In the genomic region with DNA sequence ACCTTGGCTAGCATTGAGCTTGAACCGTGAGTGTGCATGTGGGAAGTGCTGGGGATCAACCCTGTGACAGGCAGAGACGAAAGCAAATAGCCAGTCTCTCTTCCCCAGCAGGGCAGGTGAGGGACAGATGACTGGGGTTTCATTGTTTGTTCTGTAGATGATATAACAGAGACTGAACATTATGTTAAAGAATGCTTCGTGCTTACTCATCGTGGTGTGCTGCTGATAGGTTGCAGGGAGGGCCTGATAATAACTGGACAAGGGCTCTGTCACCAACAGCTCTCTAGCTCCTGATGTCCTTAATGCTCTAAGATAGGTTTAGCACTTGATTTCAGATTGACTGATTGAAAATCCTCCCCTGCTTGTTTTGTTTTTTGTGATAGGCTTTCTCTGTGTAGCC, we compare ENCODE assay signal across 23 mouse cellular contexts. TPM values are rescaled to one million over a fixed set of nuclear protein-coding genes. Genes with fewer than 3 reads are reported as not detected.
A peak's percentile ranks its signal among the peaks of the same experiment; 100 is the strongest.
DNase-seq lines count a peak whose midpoint lies in the region; ATAC-seq and TF ChIP-seq lines count a peak whose summit lies in the region.
"Had no signal": no experiment of that assay in that cellular context is flagged by ENCODE, and none has a peak within 500 bp of the region (broad histone marks: within the 10 kb centered on the region; RNA-seq: fewer than 3 reads in every experiment).

No protein-coding gene starts in this region.

- 0 out of 2 replicates have a peak overlapping the region, but pooled peaks have one; percentile 19 for H3K27ac ChIP-seq in forebrain, embryonic 15.5 days (replicated peaks)
- H3K27ac ChIP-seq in forebrain, embryonic 14.5 days (ENCODE audit: low read depth, low read length): no peak overlapping the region
- H3K27ac ChIP-seq in liver, embryonic 12.5 days: 0 out of 2 replicates have a peak overlapping the region, but pooled peaks have one; percentile 46
- H3K27ac ChIP-seq in thymus, adult 2 months (ENCODE audit: control insufficient read depth, insufficient read depth, low read length): no peak overlapping the region
- H3K27ac ChIP-seq: forebrain, embryonic 13.5 days; hindbrain, embryonic 10.5 days; intestine, embryonic 15.5 days; kidney, postnatal 0 days; lung, embryonic 15.5 days; midbrain, embryonic 12.5 days; stomach, embryonic 15.5 days had no signal

- no peak for ATAC-seq in forebrain, embryonic 15.5 days (replicated peaks)
- no peak for ATAC-seq in forebrain, embryonic 14.5 days
- ATAC-seq in liver, embryonic 12.5 days: peak; percentile 66
- ATAC-seq in common myeloid progenitor, adult 5-6 weeks (replicated peaks; ENCODE audit: low read depth, poor library complexity, severe bottlenecking): peak; percentile 34; the same call in 1 of the 2 replicates
- ATAC-seq in megakaryocyte progenitor cell, adult 5-6 weeks (replicated peaks; ENCODE audit: poor library complexity): peak; percentile 72
- ATAC-seq: forebrain, embryonic 13.5 days; hindbrain, embryonic 16.5 days; intestine, embryonic 15.5 days had no signal

- peaks cover 35% of the 10 kb centered on the region for H3K4me1 ChIP-seq in forebrain, embryonic 15.5 days
- 0 out of 2 replicates have a peak, but pooled peaks cover 3% of the 10 kb centered on the region for H3K4me1 ChIP-seq in forebrain, embryonic 14.5 days (ENCODE audit: control insufficient read depth, insufficient read depth, low read length)
- peaks cover 38% of the 10 kb centered on the region for H3K4me1 ChIP-seq in liver, embryonic 12.5 days
- H3K4me1 ChIP-seq in thymus, adult 2 months (replicated peaks; ENCODE audit: control insufficient read depth, insufficient read depth, low read length): no peaks in the 10 kb centered on the region

- no peak for DNase-seq in forebrain, embryonic 14.5 days (ENCODE audit: low spot score)
- DNase-seq in liver: no peak
- DNase-seq in layer of hippocampus, adult 8-10 months (ENCODE audit: low spot score in 2 of 2): no peak
- DNase-seq in thymus, adult 2 months: no peak
- DNase-seq: adrenal gland, postnatal 36 days; cerebellum, adult 2 months; heart, postnatal 14 days; kidney, adult 2 months; right cerebral cortex, postnatal 25 days; thymus, postnatal 25 days had no signal

- WGBS in forebrain, embryonic 15.5 days: 94% methylated on average over 4 of the region's 4 CpGs
- WGBS in forebrain, embryonic 14.5 days: 89% methylated on average over 4 of the region's 4 CpGs
- 20% methylated on average over 4 of the region's 4 CpGs for WGBS in liver, embryonic 12.5 days (ENCODE audit: insufficient replicate concordance)
- 90% methylated on average over 4 of the region's 4 CpGs for WGBS in thymus, adult 2 months

- H3K4me3 ChIP-seq in forebrain, embryonic 15.5 days: no peak overlapping the region
- H3K4me3 ChIP-seq in forebrain, embryonic 14.5 days (ENCODE audit: low read depth, low read length): no peak overlapping the region
- no peak overlapping the region for H3K4me3 ChIP-seq in liver, embryonic 12.5 days
- no peak overlapping the region for H3K4me3 ChIP-seq in thymus, adult 2 months (ENCODE audit: control insufficient read depth, insufficient read depth, low read length)
- H3K4me3 ChIP-seq: forebrain, embryonic 13.5 days; hindbrain, embryonic 10.5 days; intestine, embryonic 15.5 days; lung, embryonic 15.5 days; midbrain, embryonic 12.5 days; myocyte; stomach, embryonic 15.5 days had no signal

- H3K4me2 ChIP-seq in forebrain, embryonic 15.5 days (replicated peaks): no peak overlapping the region
- H3K4me2 ChIP-seq in forebrain, embryonic 14.5 days (ENCODE audit: low read length): no peak overlapping the region
- no peak overlapping the region for H3K4me2 ChIP-seq in liver, embryonic 12.5 days
- H3K4me2 ChIP-seq: forebrain, embryonic 13.5 days; intestine, embryonic 15.5 days; lung, embryonic 15.5 days; midbrain, embryonic 12.5 days; stomach, embryonic 15.5 days had no signal

- no peaks in the 10 kb centered on the region for H3K9me3 ChIP-seq in forebrain, embryonic 15.5 days
- H3K9me3 ChIP-seq in forebrain, embryonic 14.5 days (replicated peaks; ENCODE audit: control insufficient read depth, low read length): no peaks in the 10 kb centered on the region
- no peaks in the 10 kb centered on the region for H3K9me3 ChIP-seq in liver, embryonic 12.5 days (replicated peaks)
- H3K9me3 ChIP-seq: forebrain, embryonic 13.5 days; hindbrain, embryonic 10.5 days; intestine, embryonic 15.5 days; lung, embryonic 15.5 days; midbrain, embryonic 12.5 days; stomach, embryonic 15.5 days had no signal

- H3K9ac ChIP-seq in forebrain, embryonic 15.5 days (replicated peaks): no peak overlapping the region
- H3K9ac ChIP-seq in forebrain, embryonic 14.5 days (ENCODE audit: low read length): no peak overlapping the region
- H3K9ac ChIP-seq in liver, embryonic 12.5 days: no peak overlapping the region
- H3K9ac ChIP-seq: forebrain, embryonic 13.5 days; intestine, embryonic 15.5 days; lung, embryonic 15.5 days; midbrain, embryonic 12.5 days; stomach, embryonic 15.5 days had no signal

- H3K27me3 ChIP-seq in forebrain, embryonic 15.5 days: no peaks in the 10 kb centered on the region
- H3K27me3 ChIP-seq in forebrain, embryonic 14.5 days (replicated peaks; ENCODE audit: control insufficient read depth, insufficient read depth, low read length): no peaks in the 10 kb centered on the region
- H3K27me3 ChIP-seq in liver, embryonic 12.5 days (replicated peaks): no peaks in the 10 kb centered on the region
- H3K27me3 ChIP-seq in thymus, adult 2 months (ENCODE audit: control insufficient read depth, insufficient read depth, low read length): no peaks in the 10 kb centered on the region
- H3K27me3 ChIP-seq: forebrain, embryonic 13.5 days; intestine, embryonic 15.5 days; lung, embryonic 15.5 days; midbrain, embryonic 12.5 days; stomach, embryonic 15.5 days had no signal

- peaks cover 24% of the 10 kb centered on the region for H3K36me3 ChIP-seq in forebrain, embryonic 15.5 days
- H3K36me3 ChIP-seq in forebrain, embryonic 14.5 days (ENCODE audit: control insufficient read depth, insufficient read depth, low read length): peaks cover 43% of the 10 kb centered on the region
- H3K36me3 ChIP-seq in liver, embryonic 12.5 days: peaks cover 88% of the 10 kb centered on the region
- H3K36me3 ChIP-seq in thymus, adult 2 months (ENCODE audit: control insufficient read depth, insufficient read depth, low read length): peaks cover 15% of the 10 kb centered on the region

- no peak for TF ChIP-seq POLR2A in thymus, adult 2 months (IDR thresholded peaks at IDR 0.05; ENCODE audit: control insufficient read depth, extremely low read depth, insufficient read depth, low read length, poor library complexity)

- TF ChIP-seq CTCF in thymus, adult 2 months (IDR thresholded peaks at IDR 0.05; ENCODE audit: borderline replicate concordance, control insufficient read depth, extremely low read depth, insufficient read depth, low read length, poor library complexity): no peak

RNA-seq across cellular contexts. Expression of a gene that starts 23.1 kb away (rescaled TPM):
- polyA plus RNA-seq in forebrain, embryonic 15.5 days (2015; fragmentation: Nextera tagmentation; extraction: Ambion mirVana): 48.6 and 49.7 TPM in 2 replicates
- 31.6 and 42.2 TPM in 2 replicates for polyA plus RNA-seq in forebrain, embryonic 14.5 days (2014; fragmentation: Nextera tagmentation; extraction: Ambion mirVana)
- 15.2 and 15.8 TPM in 2 replicates for polyA plus RNA-seq in liver, embryonic 12.5 days (2016; fragmentation: Nextera tagmentation; extraction: Ambion mirVana)
- 36.5 and 51.2 TPM in 2 replicates for total RNA-seq in common myeloid progenitor, adult 5-6 weeks (2017)
- 60.3 and 60.4 TPM in 2 replicates for total RNA-seq in megakaryocyte progenitor cell, adult 5-6 weeks (2015)
- total RNA-seq in megakaryocyte progenitor cell, adult 5-6 weeks (2017): 36.9 and 39.1 TPM in 2 replicates
- total RNA-seq in layer of hippocampus, adult 8-10 months (2022): 100 to 1,000 TPM; 143 to 163 (median 151) TPM
- polyA plus RNA-seq in thymus, adult 2 months (2012; rRNA removed): 72.1 TPM in 2 replicates

Comparison
In these comparisons a context has a peak if more than half of its experiments do, and no peak if none do; other contexts are left out.
1. H3K27ac ChIP-seq: peak in forebrain, embryonic 15.5 days (single experiment) and liver, embryonic 12.5 days (single experiment); none in forebrain, embryonic 14.5 days (single experiment) and thymus, adult 2 months (single experiment).
2. ATAC-seq: peak in liver, embryonic 12.5 days (single experiment), common myeloid progenitor, adult 5-6 weeks (single experiment) and megakaryocyte progenitor cell, adult 5-6 weeks (single experiment); none in forebrain, embryonic 15.5 days (single experiment) and forebrain, embryonic 14.5 days (single experiment).